Mouse (Mus musculus): ENCODE results near the gene Med26. TPM values are rescaled to one million over a fixed set of nuclear protein-coding genes. Genes with fewer than 3 reads are reported as not detected.

Gene Med26
- total RNA-seq, 2 experiments from 2014 or later: 11.1 to 11.3 TPM

- H3K4me3 ChIP-seq: no peak overlapping the region
- no peak overlapping the region for H3K27ac ChIP-seq
- intact Hi-C loops (cut with DNase I): no loop called here
These were observed 13.2 kb downstream of the Med26 start for GRCm38 (mm10) chr8:72534888-72535287.

GRCm38 (mm10) chr8:72532103-72532502 is 16.0 kb downstream of the Med26 start:
- intact Hi-C loops (cut with DNase I): no loop called here
- Histone ChIP-seq H3K4me3 (no peak overlapping the region), H3K27ac (peak overlapping the region; percentile 12; the same call in 1 of the 2 replicates)
- no peak for DNase-seq (ENCODE audit: extremely low spot score in 1 of 2, low spot score in 2 of 2)
- no peak for TF ChIP-seq CTCF (IDR thresholded peaks at IDR 0.05)

More at GRCm38 (mm10) chr8:72534888-72535287, 13.2 kb downstream of the Med26 start:
- no peak for DNase-seq (ENCODE audit: extremely low spot score in 1 of 2, low spot score in 2 of 2)
- TF ChIP-seq CTCF (IDR thresholded peaks at IDR 0.05): no peak

- no peak for TF ChIP-seq CTCF (IDR thresholded peaks at IDR 0.05)
- no peak overlapping the region for H3K27ac ChIP-seq
- intact Hi-C loops (cut with DNase I): no loop called here
- H3K4me3 ChIP-seq: no peak overlapping the region
- DNase-seq (ENCODE audit: extremely low spot score in 1 of 2, low spot score in 2 of 2): no peak
These were observed 26.2 kb downstream of the Med26 start for GRCm38 (mm10) chr8:72521888-72522287.

GRCm38 (mm10) chr8:72517421-72517988 is 30.6 kb downstream of the Med26 start:
- intact Hi-C loops (cut with DNase I): no loop called here
- no peak for TF ChIP-seq CTCF (IDR thresholded peaks at IDR 0.05)
- no peak for DNase-seq (ENCODE audit: extremely low spot score in 1 of 2, low spot score in 2 of 2)
- no peak overlapping the region for H3K27ac ChIP-seq
- no peak overlapping the region for H3K4me3 ChIP-seq

- no peak overlapping the region for H3K4me3 ChIP-seq
- intact Hi-C loops (cut with DNase I): no loop called here
- H3K27ac ChIP-seq: no peak overlapping the region
- no peak for DNase-seq (ENCODE audit: extremely low spot score in 1 of 2, low spot score in 2 of 2)
- no peak for TF ChIP-seq CTCF (IDR thresholded peaks at IDR 0.05)
These were observed 34.9 kb downstream of the Med26 start for GRCm38 (mm10) chr8:72513158-72513557.

GRCm38 (mm10) chr8:72512648-72513047 is 35.4 kb downstream of the Med26 start:
- no peak for DNase-seq (ENCODE audit: extremely low spot score in 1 of 2, low spot score in 2 of 2)
- no peak overlapping the region for H3K4me3 ChIP-seq
- TF ChIP-seq CTCF (IDR thresholded peaks at IDR 0.05): no peak
- intact Hi-C loops (cut with DNase I): no loop called here
- no peak overlapping the region for H3K27ac ChIP-seq

GRCm38 (mm10) chr8:72507505-72507904 is 40.6 kb downstream of the Med26 start:
- intact Hi-C loops (cut with DNase I): no loop called here
- no peak overlapping the region for H3K4me3 ChIP-seq
- no peak for DNase-seq (ENCODE audit: extremely low spot score in 1 of 2, low spot score in 2 of 2)
- TF ChIP-seq CTCF (IDR thresholded peaks at IDR 0.05): no peak
- no peak overlapping the region for H3K27ac ChIP-seq

- no peak for DNase-seq (ENCODE audit: extremely low spot score in 1 of 2, low spot score in 2 of 2)
- no peak; the same call in 1 of the 2 replicates for TF ChIP-seq CTCF (IDR thresholded peaks at IDR 0.05)
- intact Hi-C loops (cut with DNase I): no loop called here
- Histone ChIP-seq H3K4me3 (no peak overlapping the region), H3K27ac (no peak overlapping the region)
These were observed 43.3 kb downstream of the Med26 start for GRCm38 (mm10) chr8:72504637-72505314.

- no peak for TF ChIP-seq CTCF (IDR thresholded peaks at IDR 0.05)
- intact Hi-C loops (cut with DNase I): no loop called here
- DNase-seq (ENCODE audit: extremely low spot score in 1 of 2, low spot score in 2 of 2): no peak
- Histone ChIP-seq H3K27ac (no peak overlapping the region), H3K4me3 (no peak overlapping the region)
These were observed 43.9 kb downstream of the Med26 start for GRCm38 (mm10) chr8:72504137-72504536.

GRCm38 (mm10) chr8:72500521-72500931 is 47.5 kb downstream of the Med26 start:
- Histone ChIP-seq H3K4me3 (no peak overlapping the region), H3K27ac (no peak overlapping the region)
- DNase-seq (ENCODE audit: extremely low spot score in 1 of 2, low spot score in 2 of 2): no peak
- intact Hi-C loops (cut with DNase I): no loop called here
- TF ChIP-seq CTCF (IDR thresholded peaks at IDR 0.05): no peak

GRCm38 (mm10) chr8:72499521-72500284 is 48.4 kb downstream of the Med26 start:
- no peak for DNase-seq (ENCODE audit: extremely low spot score in 1 of 2, low spot score in 2 of 2)
- intact Hi-C loops (cut with DNase I): no loop called here
- no peak for TF ChIP-seq CTCF (IDR thresholded peaks at IDR 0.05)
- Histone ChIP-seq H3K4me3 (no peak overlapping the region), H3K27ac (no peak overlapping the region)

GRCm38 (mm10) chr8:72498527-72498926 is 49.5 kb downstream of the Med26 start:
- no peak overlapping the region for H3K27ac ChIP-seq
- DNase-seq (ENCODE audit: extremely low spot score in 1 of 2, low spot score in 2 of 2): no peak
- no peak for TF ChIP-seq CTCF (IDR thresholded peaks at IDR 0.05)
- intact Hi-C loops (cut with DNase I): no loop called here
- H3K4me3 ChIP-seq: no peak overlapping the region

All from left cerebral cortex, adult 2 months (tissue).